Mouse (Mus musculus) kidney, adult 11 months (tissue): ENCODE measurements around the gene Top3b.
"Not testable (repeated sequence)": the region's sequence is repeated elsewhere in the genome, so short reads cannot be mapped to it uniquely, and the experiment has no call there.

Experiments used
- DNase-seq: peaks from one replicate; pipeline ENCODE4 v3.0.0; 2022

Gene Top3b

DNA sequence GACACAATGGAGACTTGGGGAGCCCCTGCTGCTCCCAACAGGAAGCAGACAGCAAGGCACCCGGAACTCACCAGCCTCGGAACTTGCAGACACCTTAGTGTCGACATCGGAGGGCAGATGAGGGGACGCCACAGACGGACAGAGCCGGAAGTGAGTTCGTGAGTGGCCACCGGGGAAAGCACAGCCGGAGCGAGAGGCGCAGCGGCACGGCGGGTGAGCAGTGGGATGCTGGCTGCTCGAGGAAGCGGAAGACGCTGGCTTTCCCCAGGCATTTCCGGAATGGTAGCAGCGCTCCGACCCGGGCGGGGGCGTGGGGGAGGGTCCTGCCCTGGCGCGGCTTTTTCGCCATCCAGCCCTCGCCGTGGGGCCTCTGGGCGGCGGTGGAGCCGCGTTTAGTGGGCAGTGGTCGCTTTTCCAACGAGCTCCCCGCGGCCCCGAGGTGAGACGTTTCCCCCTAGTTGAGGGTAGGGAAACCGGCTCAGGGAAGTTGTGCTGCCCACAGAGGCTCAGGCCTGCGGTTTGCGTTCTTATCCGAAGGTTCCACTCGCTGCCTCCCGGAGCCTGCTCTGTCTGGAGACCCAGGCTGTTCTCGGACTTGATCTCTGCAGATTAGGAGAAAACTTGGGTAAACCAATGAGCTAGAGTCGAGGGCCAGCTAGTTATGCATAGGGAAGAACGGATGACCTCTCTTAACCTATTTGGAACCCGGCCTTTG lies at the start of gene Top3b, which contains the start of gene Vpreb1:
Top3b (plus strand) TSS at position 120 of the 715 bp plus-strand sequence.
Vpreb1 (minus strand) TSS at position 227 of the 715 bp plus-strand sequence.
- DNase-seq = peak; percentile 89

DNA sequence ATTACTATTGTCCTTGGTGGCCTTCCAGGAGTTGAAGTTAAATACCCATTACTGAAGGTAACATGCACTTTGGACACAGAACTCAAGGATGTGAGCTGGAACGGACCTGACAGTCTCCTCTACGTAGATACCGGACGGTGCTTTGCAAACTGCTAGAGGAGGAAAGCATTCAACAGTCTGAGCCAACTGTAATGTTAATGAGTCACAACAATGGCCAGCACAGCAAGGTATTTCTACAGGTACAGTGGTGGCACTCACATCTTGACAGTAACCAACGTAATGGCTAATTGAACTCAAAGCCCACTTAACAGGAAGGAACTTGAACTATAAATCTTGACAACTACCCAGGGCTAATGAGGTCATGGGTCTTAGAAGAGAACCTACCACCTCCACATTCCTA lies 45.1 kb upstream of the Top3b start:
- peak; percentile 6 for DNase-seq

DNA sequence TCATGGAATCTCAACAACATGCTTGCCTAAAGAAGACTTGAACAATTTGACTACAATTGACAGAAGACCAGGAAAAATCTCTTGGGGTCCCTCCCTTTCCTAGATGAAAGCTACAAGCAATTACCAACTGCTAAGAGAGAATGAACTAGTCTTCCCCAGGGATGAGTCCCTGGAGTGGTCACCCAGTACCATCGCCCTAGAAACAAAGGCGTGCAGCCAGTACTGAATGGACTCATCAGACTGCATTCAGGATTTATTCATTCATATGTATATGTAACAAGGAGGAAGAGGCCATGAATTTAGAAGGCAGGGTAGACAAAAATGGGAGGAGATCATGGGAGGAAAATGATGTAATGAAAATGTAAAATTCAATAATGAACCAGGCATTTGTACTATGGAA lies 44.3 kb upstream of the Top3b start:
- no peak for DNase-seq

DNA sequence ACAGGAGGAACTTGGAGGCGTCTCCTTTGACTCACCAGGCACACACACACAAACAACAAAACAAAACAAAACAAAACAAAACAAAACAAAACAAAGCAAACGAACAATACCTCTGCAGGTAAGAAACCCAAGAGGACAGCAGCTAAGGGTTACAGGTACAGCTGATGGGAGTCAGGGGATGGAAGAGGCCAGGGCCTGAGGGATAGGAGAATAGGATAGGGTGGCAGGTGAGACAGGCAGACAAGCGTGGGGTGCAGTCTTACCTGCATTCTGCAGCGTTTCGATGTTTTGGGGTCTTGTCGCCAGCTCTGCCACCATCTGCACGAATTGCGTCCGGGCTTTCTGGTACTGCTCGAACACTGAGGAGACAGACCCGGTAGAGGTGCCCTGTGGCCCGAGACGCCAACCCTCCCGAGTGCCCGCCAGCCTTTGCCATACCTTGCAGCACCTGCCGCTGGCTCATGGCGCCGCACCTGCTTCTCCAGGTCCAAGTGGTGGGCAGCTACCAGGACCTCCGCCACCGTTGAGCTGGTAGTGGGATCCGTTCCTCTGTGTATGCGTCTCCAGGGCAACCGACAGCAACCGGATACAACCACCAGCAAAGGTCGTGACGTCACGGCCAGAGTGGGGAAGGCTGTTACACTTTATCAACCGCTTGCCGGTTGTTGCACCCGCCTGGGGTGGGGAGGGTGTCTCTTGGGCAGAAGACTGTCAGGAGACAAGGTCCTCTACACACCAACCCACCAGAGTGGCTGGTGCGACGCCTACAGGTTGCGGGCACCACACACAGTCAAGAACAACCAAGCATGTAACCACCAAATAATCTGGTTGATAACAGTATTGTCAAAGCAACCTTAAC lies 41.5 kb upstream of the Top3b start, which contains the start of gene Spag6l:
Spag6l (minus strand) TSS at position 700 of the 859 bp plus-strand sequence.
- peak; percentile 16 for DNase-seq

DNA sequence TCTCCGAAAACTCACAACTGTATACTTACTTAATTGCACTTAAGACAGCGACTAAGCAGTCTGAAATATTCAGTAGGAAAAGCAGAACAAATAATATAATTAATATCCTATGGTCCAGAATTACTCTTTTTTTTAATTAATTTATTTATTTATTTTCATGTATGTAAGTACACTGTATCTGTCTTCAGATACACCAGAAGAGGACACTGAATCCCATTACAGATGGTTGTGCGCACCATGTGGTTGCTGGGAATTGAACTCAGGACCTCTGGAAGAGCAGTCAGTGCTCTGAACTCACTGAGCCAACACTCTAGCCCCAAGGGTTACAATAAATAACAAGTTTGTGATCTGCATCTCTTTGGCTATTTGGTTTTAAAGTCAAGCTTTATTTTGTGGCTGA lies 40.9 kb upstream of the Top3b start:
- DNase-seq = no peak

DNA sequence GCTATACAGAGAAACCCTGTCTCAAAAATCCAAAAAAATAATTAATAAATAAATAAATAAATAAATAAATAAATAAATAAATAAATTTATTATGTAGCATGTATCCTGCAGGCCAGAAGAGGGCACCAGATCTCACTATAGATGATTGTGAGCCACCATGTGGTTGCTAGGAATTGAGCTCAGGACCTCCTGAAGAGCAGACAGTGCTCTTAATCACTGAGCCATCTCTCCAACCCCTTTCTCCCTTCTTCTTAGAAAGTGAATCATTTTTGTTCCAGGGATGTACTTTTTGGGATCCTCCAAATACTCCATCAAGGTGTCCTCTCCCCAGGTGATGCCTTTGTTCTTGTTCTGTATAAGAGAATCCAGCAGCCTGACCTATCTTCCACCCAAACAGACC lies 21.3 kb upstream of the Top3b start:
- no peak for DNase-seq

DNA sequence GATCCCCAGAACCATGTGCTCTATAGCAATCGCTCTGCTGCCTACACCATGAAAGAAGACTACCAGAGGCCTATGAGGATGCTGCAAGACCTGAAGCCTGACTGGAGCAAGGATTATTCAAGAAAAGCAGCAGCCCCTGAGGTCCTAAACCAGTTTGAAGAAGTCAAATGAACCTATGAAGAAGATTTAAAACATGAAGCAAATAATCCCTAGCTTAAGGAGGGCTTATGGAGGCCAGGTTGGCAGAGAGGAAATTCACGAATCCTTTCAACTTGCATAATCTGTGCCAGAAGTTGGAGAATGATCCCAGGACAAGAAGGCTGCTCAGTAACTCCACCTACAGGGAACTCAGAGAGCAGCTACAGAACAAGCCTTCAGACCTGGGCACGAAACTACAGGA lies 18.1 kb upstream of the Top3b start:
- DNase-seq = no peak

DNA sequence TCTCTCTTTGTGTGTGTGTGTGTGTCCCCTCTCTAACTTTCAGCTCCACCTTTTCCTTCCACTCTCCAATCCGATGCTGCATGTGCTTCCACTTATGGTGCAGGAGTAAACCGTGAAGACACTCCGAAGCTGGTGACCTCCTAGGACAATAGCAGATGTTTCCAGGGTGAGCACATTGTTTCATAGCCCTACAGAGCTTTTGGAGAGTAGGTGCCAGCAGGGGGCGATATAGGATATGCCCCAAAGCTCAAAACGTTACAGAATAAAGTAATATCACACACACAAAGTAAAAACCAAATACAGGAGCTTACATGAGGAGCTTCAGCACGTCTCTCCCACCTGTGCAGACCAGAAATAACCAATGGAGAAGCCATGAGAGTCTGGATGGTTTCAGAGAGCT lies 15.7 kb upstream of the Top3b start:
- DNase-seq = peak; percentile 57

DNA sequence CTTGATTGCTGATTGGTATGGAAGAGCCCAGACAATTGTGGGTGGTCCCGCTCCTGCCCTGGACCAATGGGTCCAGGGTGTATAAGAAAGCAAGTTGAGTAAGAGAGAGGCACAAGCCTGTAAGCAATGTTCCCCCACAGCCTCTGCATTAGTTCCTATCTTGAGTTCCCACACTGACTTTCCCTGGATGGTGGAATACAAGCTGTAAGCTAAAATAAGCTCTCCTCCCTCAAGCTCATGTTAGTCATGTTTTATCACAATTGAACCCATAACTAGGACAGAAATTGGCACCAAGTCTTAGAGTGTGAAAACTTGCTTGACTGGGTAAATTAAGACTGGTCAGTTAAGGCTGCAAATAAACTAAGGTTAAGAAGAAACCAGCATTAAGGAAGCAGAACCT lies 15.0 kb upstream of the Top3b start:
- no peak for DNase-seq

DNA sequence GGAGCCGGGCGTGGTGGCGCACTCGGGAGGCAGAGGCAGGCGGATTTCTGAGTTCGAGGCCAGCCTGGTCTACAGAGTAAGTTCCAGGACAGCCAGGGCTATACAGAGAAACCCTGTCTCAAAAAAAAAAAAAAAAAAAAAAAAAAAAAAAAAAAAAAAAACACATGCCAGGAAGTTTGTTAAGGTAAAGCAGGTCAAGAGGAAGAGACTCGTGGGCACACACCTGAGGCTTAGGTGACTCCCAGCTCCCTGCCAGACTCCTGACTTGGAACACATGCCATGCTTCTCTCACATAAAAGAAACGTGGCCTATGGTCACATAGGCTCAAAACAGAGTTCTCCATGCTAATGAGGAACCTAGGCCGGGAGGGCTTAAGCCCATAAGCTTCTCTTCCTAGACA lies 14.5 kb upstream of the Top3b start:
- DNase-seq = not testable (repeated sequence)

DNA sequence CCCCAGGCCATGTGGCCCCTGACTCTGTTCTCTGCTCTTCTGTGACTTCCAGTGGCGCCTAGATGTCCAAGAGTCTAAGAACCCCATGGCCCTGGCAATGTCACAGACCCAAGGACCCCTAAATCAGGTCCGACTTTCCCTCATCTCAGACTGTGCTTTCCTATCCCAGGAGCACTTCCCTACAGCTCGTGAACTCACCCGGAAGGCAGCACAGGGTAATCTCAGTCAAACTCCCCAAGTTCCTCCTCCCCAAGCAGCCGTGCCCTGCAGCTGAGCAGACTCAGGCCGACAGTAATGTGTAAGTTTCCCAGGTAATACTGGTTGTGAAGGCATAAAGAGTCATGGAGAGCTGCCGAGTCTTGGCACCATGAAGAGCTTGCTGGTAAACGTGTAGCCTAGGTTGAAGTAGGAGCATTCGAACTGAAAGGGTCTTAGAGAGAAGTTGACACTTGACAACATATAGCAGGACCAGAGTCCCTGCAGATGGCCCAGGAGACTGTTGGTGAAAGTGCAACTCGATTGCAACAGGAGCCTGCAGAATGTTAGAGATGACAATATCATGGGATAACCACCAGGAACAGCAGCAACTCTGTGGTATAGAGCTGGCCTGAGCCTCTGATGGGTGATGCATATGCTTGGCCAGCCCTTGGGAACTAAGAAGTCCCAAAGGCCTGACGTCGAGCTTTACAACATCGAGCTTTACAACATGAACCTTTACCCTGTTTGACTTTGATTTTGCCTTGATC lies 13.6 kb upstream of the Top3b start:
- no peak for DNase-seq

DNA sequence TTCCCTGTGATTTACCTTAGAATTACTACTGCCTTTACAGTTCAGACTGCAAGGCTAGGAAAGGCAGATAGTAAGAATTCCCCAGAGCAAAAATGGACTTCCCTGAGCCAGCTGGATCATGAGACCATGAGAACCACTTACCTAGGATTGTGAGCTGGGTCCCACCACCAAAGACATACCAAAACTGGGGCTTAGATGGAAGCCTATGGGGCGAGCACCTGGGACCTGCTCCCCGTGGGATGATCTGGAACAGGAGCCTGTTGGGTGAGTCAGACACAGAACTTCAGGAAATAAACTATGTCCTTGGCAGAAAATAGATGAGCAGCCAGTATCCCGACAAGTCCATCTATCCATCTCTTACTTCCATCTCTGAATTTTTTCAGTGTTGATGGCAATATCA lies 8.2 kb upstream of the Top3b start:
- no peak for DNase-seq

DNA sequence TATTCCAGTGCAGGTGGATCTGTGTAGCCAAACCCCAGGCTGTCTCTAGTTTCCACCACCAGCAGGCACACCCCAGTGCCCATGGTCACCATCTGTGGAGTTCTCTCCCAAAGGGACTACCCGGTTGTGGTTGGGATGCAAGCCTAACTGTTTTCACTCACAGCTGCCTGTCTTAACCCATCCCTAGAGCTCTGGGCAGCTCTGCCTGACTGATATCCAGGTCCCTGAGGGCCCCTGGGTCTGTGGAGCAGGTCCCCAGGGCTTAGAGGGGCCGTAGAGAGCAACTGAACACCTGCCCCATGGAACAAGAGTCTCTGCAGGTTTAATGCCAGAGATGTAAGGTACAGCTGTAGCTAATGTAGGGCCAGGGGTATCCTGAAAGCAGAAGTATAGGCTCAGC lies 6.6 kb upstream of the Top3b start, which contains the start of gene Igll1:
Igll1 (minus strand) TSS at position 8 of the 400 bp plus-strand sequence.
- DNase-seq = no peak

DNA sequence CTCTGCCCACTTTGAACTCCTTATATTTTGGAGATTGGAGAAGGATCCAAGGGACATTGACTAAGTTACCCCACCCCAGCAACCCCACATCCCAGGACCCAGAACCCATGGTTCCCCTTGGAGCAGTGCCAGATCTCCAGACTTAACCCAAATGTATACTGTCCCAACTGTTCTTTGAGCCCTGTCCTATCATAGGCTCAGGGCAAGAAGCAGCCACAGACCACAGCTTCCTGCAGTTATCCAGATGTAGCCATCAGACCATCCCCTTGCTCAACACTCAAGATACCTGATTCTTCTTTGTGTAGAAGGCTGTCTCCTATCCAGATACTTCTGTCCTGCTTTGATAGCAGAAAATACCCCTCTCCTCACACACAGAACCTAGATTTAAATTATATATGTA lies 5.3 kb upstream of the Top3b start:
- DNase-seq = no peak

DNA sequence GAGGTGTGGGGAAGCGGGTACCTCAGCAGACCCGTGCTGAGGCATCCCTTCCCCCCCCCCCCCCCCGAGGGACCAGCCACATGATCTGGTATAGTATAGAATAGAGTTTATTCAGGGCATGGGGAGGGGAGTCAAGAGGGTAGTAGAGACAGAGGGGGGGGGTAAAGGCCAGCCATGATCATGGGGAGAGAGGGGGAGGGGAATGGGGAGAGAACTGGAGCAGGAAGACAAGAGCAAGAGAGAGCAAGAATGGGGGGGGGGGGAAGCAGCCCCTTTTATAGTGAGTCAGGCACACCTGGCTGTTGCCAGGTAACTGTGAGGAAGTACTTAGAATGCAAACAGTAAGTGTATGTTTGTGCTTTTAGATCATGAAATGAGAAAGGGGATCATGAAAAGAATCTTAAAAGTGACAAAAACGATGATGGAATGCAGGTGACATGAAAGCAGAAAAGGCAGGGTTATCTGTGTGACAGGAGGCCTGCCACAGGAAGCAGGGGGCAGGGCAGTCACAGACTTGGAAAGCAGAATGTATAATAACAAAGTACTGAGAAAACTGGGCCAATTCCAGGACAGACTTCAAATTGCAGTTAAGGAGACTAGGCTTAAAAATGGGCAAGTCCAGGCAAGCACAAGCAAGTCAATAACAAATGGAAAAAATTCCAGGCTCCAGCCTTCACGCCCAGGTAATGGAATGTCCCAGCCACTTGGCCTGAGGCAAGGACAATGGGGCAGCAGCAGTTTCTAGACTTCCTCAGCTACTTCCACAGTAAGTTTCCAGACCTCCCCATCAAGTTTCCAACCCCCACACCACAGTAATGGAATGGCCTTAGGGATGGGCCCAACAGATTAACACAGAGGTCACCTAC lies 4.6 kb upstream of the Top3b start:
- DNase-seq = peak; percentile 93

DNA sequence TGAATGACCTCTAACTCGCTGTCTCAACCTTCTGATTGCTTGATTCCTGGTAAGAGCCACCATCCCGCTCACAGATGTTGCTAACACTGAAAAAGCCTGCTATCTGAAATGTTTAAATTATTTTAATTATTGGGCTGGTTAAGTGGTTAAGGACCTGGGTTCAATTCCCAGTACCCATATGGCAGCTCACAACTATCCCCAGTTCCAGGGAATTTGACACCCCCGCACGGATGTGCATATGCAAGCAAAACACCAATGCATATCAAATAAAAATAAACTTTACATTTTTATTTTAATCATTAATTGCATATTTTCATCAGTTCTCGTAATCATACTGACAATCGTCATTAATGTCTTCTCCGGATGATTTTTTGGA lies 307 bp upstream of the Top3b start:
- no peak for DNase-seq

DNA sequence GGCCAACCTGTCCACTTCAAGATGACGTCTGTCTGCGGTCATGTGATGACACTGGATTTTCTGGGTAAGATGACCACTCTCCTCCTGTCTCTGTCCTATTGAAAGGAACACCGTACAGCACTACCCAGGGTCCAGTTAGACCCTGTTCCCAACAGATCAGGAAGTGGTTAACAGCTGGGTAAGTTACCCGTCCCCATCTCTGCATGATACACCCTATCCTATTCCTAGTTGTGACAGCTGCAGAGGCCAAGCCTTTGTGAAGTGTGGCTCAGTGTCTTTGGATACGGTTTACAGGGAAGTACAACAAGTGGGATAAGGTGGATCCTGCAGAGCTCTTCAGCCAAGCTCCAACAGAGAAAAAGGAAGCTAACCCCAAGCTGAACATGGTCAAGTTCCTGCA lies 8.5 kb downstream of the Top3b start:
- no peak for DNase-seq

DNA sequence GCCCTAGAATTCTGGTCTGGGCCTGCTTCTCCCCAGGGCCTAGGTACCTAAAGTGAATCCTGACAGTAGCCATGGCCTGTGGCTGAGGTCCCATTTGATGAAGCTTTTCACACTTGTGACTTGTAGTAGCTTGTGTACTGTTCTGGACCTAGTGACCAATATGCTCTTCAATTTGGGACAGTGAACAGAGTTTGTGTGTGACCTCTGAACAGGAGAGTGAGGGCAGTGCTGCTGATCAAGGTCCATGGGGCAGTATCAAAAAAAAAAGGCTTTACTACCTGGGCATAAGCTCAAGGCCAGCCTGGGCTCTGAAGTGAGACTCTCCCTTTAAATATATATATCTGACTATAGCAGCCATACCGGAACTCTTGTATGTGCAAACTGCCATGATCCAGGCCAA lies 17.8 kb downstream of the Top3b start:
- DNase-seq = no peak

DNA sequence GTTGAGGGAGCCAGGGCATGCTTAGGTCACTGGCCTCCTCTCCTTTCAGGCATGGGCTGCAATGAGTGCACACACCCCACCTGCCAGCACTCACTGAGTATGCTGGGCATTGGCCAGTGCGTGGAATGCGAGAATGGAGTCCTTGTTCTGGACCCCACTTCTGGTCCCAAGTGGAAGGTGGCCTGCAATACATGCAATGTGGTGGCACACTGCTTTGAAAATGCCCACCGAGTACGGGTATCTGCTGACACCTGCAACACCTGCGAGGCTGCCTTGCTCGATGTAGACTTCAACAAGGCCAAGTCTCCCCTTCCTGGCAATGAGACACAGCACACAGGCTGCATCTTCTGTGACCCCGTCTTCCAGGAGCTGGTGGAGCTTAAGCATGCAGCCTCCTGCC lies 21.8 kb downstream of the Top3b start:
- no peak for DNase-seq

DNA sequence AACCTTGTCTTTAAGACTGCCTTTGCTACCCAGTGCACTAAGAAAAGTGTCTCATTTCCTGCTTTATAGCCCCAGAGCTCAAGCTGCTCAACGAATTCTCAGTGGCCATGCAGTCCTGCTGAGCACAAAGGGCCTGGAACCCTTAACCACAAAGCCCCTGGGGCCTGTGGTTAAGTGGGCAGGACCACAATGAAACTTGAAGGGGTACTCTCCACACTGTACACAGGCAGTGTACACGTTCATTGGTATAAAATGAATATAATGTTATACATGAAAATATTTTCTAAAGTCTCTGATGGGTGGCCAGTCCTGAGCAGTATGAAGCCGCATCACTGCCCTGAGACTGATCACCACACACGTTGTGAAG lies 25.5 kb downstream of the Top3b start:
- no peak for DNase-seq

DNA sequence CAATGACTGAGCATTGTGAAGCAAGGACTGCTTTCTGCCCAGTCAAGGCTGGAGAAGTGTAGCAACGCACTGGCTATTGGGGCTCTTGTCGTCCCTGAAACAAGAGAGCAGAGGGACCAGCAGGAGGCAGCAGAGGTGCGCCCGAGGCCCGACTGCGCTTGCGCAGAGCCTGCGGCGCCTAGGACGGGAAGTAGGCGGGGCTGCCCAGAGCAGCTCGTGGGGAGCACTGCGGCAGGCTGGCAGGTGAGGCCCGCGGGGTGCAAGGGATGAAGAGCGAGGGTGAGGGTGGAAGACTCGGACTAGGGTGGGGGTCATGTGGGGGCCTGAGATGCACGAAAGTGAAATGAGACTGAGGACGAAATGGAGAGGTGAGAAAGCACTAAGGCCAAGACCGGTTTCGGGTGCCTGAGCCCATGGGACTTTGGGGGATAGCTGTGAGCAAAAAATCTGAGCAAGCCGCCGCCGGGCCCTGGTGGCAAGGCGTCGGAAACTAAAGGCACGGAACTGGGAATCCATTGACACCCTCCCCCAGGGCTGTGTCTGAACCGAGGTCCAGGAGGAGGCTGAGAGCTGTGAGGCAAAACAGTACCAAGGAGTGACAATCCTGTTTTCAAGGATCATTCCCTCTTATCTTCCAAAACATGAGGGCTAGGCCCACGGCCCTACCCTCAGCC lies 26.0 kb downstream of the Top3b start, which contains the start of gene Ppm1f:
Ppm1f (plus strand) TSS at position 88 of the 674 bp plus-strand sequence.
- peak; percentile 93 for DNase-seq
